Mouse (Mus musculus): ENCODE measurements around the gene Egflam.

GRCm38 (mm10) chr15:7247321-7247720 is 150.9 kb downstream of the Egflam start:
- TF ChIP-seq CTCF (IDR thresholded peaks at IDR 0.05; ENCODE audit: control insufficient read depth, insufficient read depth, insufficient replicate concordance, low read depth, low read length) (no peak), POLR2A (IDR thresholded peaks at IDR 0.05; ENCODE audit: control insufficient read depth, low read depth, low read length) (no peak)

Data from testis, adult 2 months (tissue).